Mouse (Mus musculus) embryonic fibroblast, embryonic 13.5 days (primary cell): ENCODE results near the gene Adgrl3.

ENCODE experiments used
- CTCF ChIP-seq: IDR thresholded peaks from 2 replicates; pipeline ENCODE4 v1.5.1; 2011; ENCODE audit warnings: mild to moderate bottlenecking, control low read depth, low read length, moderate library complexity, borderline replicate concordance; ENCODE audit not compliant: insufficient read depth
- POLR2A ChIP-seq: IDR thresholded peaks from 2 replicates; pipeline ENCODE4 v1.6.1; 2011; ENCODE audit warnings: low read depth, mild to moderate bottlenecking, control low read depth, low read length, moderate library complexity

DNA sequence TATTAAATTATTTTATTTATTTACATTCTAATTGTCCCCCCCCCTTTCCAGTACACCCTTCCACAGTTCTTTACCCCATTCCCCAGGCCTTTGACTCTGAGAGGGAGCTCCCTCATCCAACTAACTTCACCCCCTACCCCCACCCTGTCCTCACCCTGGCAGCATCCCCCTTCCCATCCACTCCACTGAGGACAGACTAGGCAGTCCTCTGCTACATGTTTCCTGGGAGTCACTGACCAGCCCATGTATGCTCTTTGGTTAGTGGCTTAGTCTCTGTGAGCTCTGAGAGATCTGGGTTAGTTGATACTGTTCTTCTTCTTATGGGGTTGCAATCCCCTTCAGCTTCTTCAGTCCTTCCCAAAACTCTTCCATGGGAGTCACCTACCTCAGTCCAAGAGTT, 180.4 kb downstream of the Adgrl3 start:
- no peak for TF ChIP-seq CTCF
- TF ChIP-seq POLR2A, result no peak
